Mouse (Mus musculus): ENCODE measurements around the gene Idua. TPM values are rescaled to one million over a fixed set of nuclear protein-coding genes. Genes with fewer than 3 reads are reported as not detected.
A peak's percentile ranks its signal among the peaks of the same experiment; 100 is the strongest.

The Idua gene
- polyA plus RNA-seq, 1 experiment from 2014 or later: 11.1 TPM

- no peaks in the 10 kb centered on the region for H3K27me3 ChIP-seq
- no peak overlapping the region for H3K27ac ChIP-seq
- no peak overlapping the region for H3K4me2 ChIP-seq
- ATAC-seq (replicated peaks; ENCODE audit: low FRiP score): no peak
- H3K4me3 ChIP-seq (replicated peaks): no peak overlapping the region
- 91% methylated on average over 15 of the region's 15 CpGs for WGBS
- no peak overlapping the region for H3K9ac ChIP-seq
- peaks cover 18% of the 10 kb centered on the region for H3K4me1 ChIP-seq
- H3K9me3 ChIP-seq (replicated peaks): no peaks in the 10 kb centered on the region
- peaks cover 59% of the 10 kb centered on the region for H3K36me3 ChIP-seq
These were observed 4.1 kb upstream of the Idua start for GRCm38 (mm10) chr5:108655891-108656650.

- WGBS: 80% methylated on average over 5 of the region's 5 CpGs
- peaks cover 18% of the 10 kb centered on the region for H3K4me1 ChIP-seq
- no peak for ATAC-seq (replicated peaks; ENCODE audit: low FRiP score)
- no peak overlapping the region for H3K4me2 ChIP-seq
- H3K9me3 ChIP-seq (replicated peaks): no peaks in the 10 kb centered on the region
- peaks cover 54% of the 10 kb centered on the region for H3K36me3 ChIP-seq
- no peak overlapping the region for H3K4me3 ChIP-seq (replicated peaks)
- H3K27me3 ChIP-seq: no peaks in the 10 kb centered on the region
- no peak overlapping the region for H3K27ac ChIP-seq
- H3K9ac ChIP-seq: no peak overlapping the region
These were observed 2.7 kb upstream of the Idua start for GRCm38 (mm10) chr5:108657406-108657805.

GRCm38 (mm10) chr5:108658611-108659010, 1.5 kb upstream of the Idua start:
- H3K4me2 ChIP-seq: no peak overlapping the region
- no peaks in the 10 kb centered on the region for H3K9me3 ChIP-seq (replicated peaks)
- no peak overlapping the region for H3K9ac ChIP-seq
- no peak overlapping the region for H3K4me3 ChIP-seq (replicated peaks)
- ATAC-seq (replicated peaks; ENCODE audit: low FRiP score): no peak
- peaks cover 18% of the 10 kb centered on the region for H3K4me1 ChIP-seq
- WGBS: 100% methylated on average over 1 of the region's 1 CpGs
- peaks cover 42% of the 10 kb centered on the region for H3K36me3 ChIP-seq
- no peak overlapping the region for H3K27ac ChIP-seq
- H3K27me3 ChIP-seq: 0 out of 2 replicates have a peak, but pooled peaks cover 3% of the 10 kb centered on the region

- Histone ChIP-seq H3K27me3 (peaks cover 13% of the 10 kb centered on the region; the same call in 1 of the 2 replicates), H3K9me3 (replicated peaks) (no peaks in the 10 kb centered on the region), H3K4me2 (peak overlapping the region; percentile 87), H3K36me3 (peaks cover 20% of the 10 kb centered on the region), H3K4me1 (peaks cover 18% of the 10 kb centered on the region), H3K9ac (peak overlapping the region; percentile 76), H3K27ac (no peak overlapping the region), H3K4me3 (replicated peaks) (peak overlapping the region; percentile 61)
- 15% methylated on average over 36 of the region's 36 CpGs for WGBS
- ATAC-seq (replicated peaks; ENCODE audit: low FRiP score): peak; percentile 99
These were observed 619 bp downstream of the Idua start for GRCm38 (mm10) chr5:108660632-108661268.

GRCm38 (mm10) chr5:108662772-108663171, 2.6 kb downstream of the Idua start:
- no peak overlapping the region for H3K9ac ChIP-seq
- H3K36me3 ChIP-seq: 0 out of 2 replicates have a peak, but pooled peaks cover under 1% of the 10 kb centered on the region
- 85% methylated on average over 4 of the region's 4 CpGs for WGBS
- H3K4me1 ChIP-seq: peaks cover 18% of the 10 kb centered on the region
- no peak overlapping the region for H3K4me3 ChIP-seq (replicated peaks)
- no peak overlapping the region for H3K27ac ChIP-seq
- no peak overlapping the region for H3K4me2 ChIP-seq
- H3K9me3 ChIP-seq (replicated peaks): no peaks in the 10 kb centered on the region
- H3K27me3 ChIP-seq: peaks cover 16% of the 10 kb centered on the region; the same call in 1 of the 2 replicates
- ATAC-seq (replicated peaks; ENCODE audit: low FRiP score): no peak

GRCm38 (mm10) chr5:108665066-108665465, 4.9 kb downstream of the Idua start:
- Histone ChIP-seq H3K9me3 (replicated peaks) (no peaks in the 10 kb centered on the region), H3K27me3 (peaks cover 16% of the 10 kb centered on the region; the same call in 1 of the 2 replicates), H3K4me2 (no peak overlapping the region), H3K4me3 (replicated peaks) (no peak overlapping the region), H3K36me3 (no peaks in the 10 kb centered on the region), H3K9ac (no peak overlapping the region), H3K27ac (no peak overlapping the region), H3K4me1 (peaks cover 19% of the 10 kb centered on the region)
- WGBS: 39% methylated on average over 3 of the region's 3 CpGs
- no peak for ATAC-seq (replicated peaks; ENCODE audit: low FRiP score)

GRCm38 (mm10) chr5:108667370-108667769, 7.2 kb downstream of the Idua start:
- H3K27me3 ChIP-seq: peaks cover 16% of the 10 kb centered on the region; the same call in 1 of the 2 replicates
- no peak for ATAC-seq (replicated peaks; ENCODE audit: low FRiP score)
- no peak overlapping the region for H3K9ac ChIP-seq
- no peak overlapping the region for H3K4me2 ChIP-seq
- H3K27ac ChIP-seq: no peak overlapping the region
- peaks cover 16% of the 10 kb centered on the region for H3K4me1 ChIP-seq
- WGBS: 57% methylated on average over 2 of the region's 2 CpGs
- no peak overlapping the region for H3K4me3 ChIP-seq (replicated peaks)
- H3K9me3 ChIP-seq (replicated peaks): no peaks in the 10 kb centered on the region
- peaks cover 13% of the 10 kb centered on the region for H3K36me3 ChIP-seq

- H3K9ac ChIP-seq: peak overlapping the region; percentile 66
- no peaks in the 10 kb centered on the region for H3K9me3 ChIP-seq (replicated peaks)
- no peak for ATAC-seq (replicated peaks; ENCODE audit: low FRiP score)
- H3K4me1 ChIP-seq: peaks cover 16% of the 10 kb centered on the region
- H3K4me2 ChIP-seq: peak overlapping the region; percentile 77
- H3K27me3 ChIP-seq: peaks cover 14% of the 10 kb centered on the region; the same call in 1 of the 2 replicates
- H3K27ac ChIP-seq: peak overlapping the region; percentile 87
- WGBS: 14% methylated on average over 3 of the region's 3 CpGs
- H3K36me3 ChIP-seq: peaks cover 19% of the 10 kb centered on the region
- peak overlapping the region; percentile 52 for H3K4me3 ChIP-seq (replicated peaks)
These were observed 8.3 kb downstream of the Idua start for GRCm38 (mm10) chr5:108668387-108668932.

- 6% methylated on average over 43 of the region's 43 CpGs for WGBS
- Histone ChIP-seq H3K4me1 (peaks cover 16% of the 10 kb centered on the region), H3K36me3 (peaks cover 19% of the 10 kb centered on the region), H3K27ac (peak within 1 kb of the TSS; percentile 87), H3K9ac (peak within 1 kb of the TSS; percentile 66), H3K4me3 (replicated peaks) (peak within 1 kb of the TSS; percentile 52), H3K9me3 (replicated peaks) (no peaks in the 10 kb centered on the region), H3K4me2 (peak within 1 kb of the TSS; percentile 77), H3K27me3 (peaks cover 11% of the 10 kb centered on the region; the same call in 1 of the 2 replicates)
- peak; percentile 80 for ATAC-seq (replicated peaks; ENCODE audit: low FRiP score)
These were observed 9.1 kb downstream of the Idua start, which contains the start of gene Dgkq for GRCm38 (mm10) chr5:108668977-108669936. Dgkq (minus strand) TSS chr5:108669672.

GRCm38 (mm10) chr5:108669986-108670385, 9.9 kb downstream of the Idua start:
- 77% methylated on average over 9 of the region's 9 CpGs for WGBS
- peak overlapping the region; percentile 52 for H3K4me3 ChIP-seq (replicated peaks)
- H3K36me3 ChIP-seq: peaks cover 19% of the 10 kb centered on the region
- no peaks in the 10 kb centered on the region for H3K9me3 ChIP-seq (replicated peaks)
- peak overlapping the region; percentile 87; the same call in 1 of the 2 replicates for H3K27ac ChIP-seq
- peak overlapping the region; percentile 66; the same call in 1 of the 2 replicates for H3K9ac ChIP-seq
- H3K4me1 ChIP-seq: peaks cover 16% of the 10 kb centered on the region
- peak; percentile 12; the same call in 1 of the 2 replicates for ATAC-seq (replicated peaks; ENCODE audit: low FRiP score)
- peaks cover 4% of the 10 kb centered on the region; the same call in 1 of the 2 replicates for H3K27me3 ChIP-seq
- peak overlapping the region; percentile 77 for H3K4me2 ChIP-seq

- H3K36me3 ChIP-seq: peaks cover 19% of the 10 kb centered on the region
- no peak for ATAC-seq (replicated peaks; ENCODE audit: low FRiP score)
- no peak overlapping the region for H3K27ac ChIP-seq
These were observed 10.7 kb downstream of the Idua start for GRCm38 (mm10) chr5:108670785-108671184.

More at GRCm38 (mm10) chr5:108670785-108671184, 10.7 kb downstream of the Idua start:
- Histone ChIP-seq H3K9ac (no peak overlapping the region), H3K27me3 (peaks cover 3% of the 10 kb centered on the region; the same call in 1 of the 2 replicates), H3K4me2 (no peak overlapping the region), H3K4me1 (peaks cover 19% of the 10 kb centered on the region), H3K4me3 (replicated peaks) (no peak overlapping the region), H3K9me3 (replicated peaks) (no peaks in the 10 kb centered on the region)

Measured in kidney, embryonic 15.5 days (tissue).